Mouse (Mus musculus): ENCODE measurements around the gene Ints2.

The Ints2 gene

DNA sequence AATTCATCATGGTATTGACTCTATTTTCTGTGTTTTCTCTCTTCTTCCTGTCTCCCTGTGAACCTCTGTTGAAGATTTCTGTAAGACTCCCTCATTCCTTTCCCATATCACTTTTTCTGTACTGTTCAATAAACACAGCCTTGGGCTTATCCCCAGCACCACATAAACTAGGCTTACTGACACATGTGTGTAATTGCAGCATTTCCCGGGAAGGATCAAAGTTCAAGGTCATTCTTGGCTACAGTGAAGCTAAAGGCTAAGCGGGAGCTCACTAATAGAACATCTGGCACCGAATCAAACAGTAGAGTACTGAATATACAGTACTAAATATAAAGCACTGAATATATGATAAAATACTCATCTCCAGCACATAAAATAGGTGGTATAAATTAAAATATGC, 81.5 kb downstream of the Ints2 start:
- DNase-seq (ENCODE audit: low read depth in 1 of 2, low spot score in 2 of 2), result no peak

DNA sequence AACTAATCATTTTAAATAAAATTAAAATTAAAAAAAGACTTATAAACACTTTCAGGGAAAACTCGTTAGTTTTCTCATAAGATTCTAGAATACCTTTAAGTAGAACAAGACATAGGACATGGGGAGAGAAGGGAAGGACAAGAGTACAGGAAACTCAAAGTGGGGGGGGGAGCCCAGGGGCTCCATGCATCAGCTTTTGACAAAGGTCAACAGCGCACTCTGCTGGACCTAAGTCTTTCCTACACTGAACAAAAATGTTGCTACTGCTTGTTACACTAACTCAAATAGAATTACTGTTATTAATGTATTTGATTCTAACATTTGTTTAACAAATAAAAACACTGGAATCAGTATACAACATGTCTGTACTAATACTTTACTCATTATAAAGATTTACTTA, 83.2 kb downstream of the Ints2 start:
- DNase-seq (ENCODE audit: low read depth in 1 of 2, low spot score in 2 of 2), result no peak

DNA sequence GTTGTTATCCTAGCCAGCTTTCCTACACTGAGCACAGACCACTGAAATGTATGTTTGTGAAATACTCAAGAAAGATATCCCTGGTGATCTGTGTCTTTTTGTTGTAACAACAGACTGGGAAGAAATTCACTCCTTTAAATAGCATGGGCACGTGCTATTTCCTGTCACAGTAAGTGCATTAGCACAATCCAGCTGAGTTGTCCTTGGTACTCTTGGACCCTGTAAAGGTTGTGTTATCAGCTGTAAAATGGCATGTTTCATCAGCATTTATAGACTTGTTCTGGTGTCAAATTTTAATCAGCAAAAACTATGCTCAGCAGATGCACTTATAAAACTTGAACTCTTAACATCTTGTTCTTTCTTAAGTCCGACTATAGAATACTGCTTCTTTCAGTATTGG, 86.6 kb downstream of the Ints2 start:
- DNase-seq (ENCODE audit: low read depth in 1 of 2, low spot score in 2 of 2), result no peak

All from monocyte, adult 2 months (primary cell).